Mouse (Mus musculus) heart, embryonic 16.5 days (tissue): ENCODE results near the gene Nfib. TPM values are rescaled to one million over a fixed set of nuclear protein-coding genes. Genes with fewer than 3 reads are reported as not detected.

Experiments
- ATAC-seq: fragments of 200-750 bp; cut with Nextera tagmentation; replicated peaks from 2 replicates; pipeline ENCODE4 v1.8.0; 2017; ENCODE audit warnings: moderate number of reproducible peaks; ENCODE audit not compliant: insufficient read depth, low FRiP score; ENCODE audit errors: extremely low read depth
- H3K27ac ChIP-seq: fragments of 300-500 bp; sonication (generic); 2 replicates; pipeline ENCODE4 v1.5.1; 2014; ENCODE audit warnings: mild to moderate bottlenecking, low read length, control low read depth, moderate library complexity
- H3K27me3 ChIP-seq: fragments of 300-500 bp; sonication (generic); 2 replicates; pipeline ENCODE4 v1.6.1; 2014; ENCODE audit warnings: low read length, mixed read lengths; ENCODE audit not compliant: control insufficient read depth, insufficient read depth
- H3K36me3 ChIP-seq: fragments of 300-500 bp; sonication (generic); 2 replicates; pipeline ENCODE4 v1.6.1; 2014; ENCODE audit not compliant: control insufficient read depth, insufficient read depth
- H3K4me1 ChIP-seq: fragments of 300-500 bp; sonication (generic); 2 replicates; pipeline ENCODE4 v1.6.1; 2014; ENCODE audit warnings: low read length, mixed read lengths; ENCODE audit not compliant: control insufficient read depth, insufficient read depth
- H3K4me2 ChIP-seq: fragments of 300-500 bp; sonication (generic); 2 replicates; pipeline ENCODE4 v1.6.1; 2014; ENCODE audit warnings: low read depth, mild to moderate bottlenecking, control low read depth, low read length
- H3K4me3 ChIP-seq: fragments of 300-500 bp; sonication (generic); 2 replicates; pipeline ENCODE4 v1.5.1; 2014; ENCODE audit warnings: mild to moderate bottlenecking, control low read depth, low read length
- H3K9ac ChIP-seq: fragments of 300-500 bp; sonication (generic); 2 replicates; pipeline ENCODE4 v1.6.1; 2014; ENCODE audit warnings: low read length, control low read depth
- H3K9me3 ChIP-seq: fragments of 300-500 bp; sonication (generic); replicated peaks from 2 replicates; pipeline ENCODE4 v1.6.1; 2016; ENCODE audit warnings: low read length; ENCODE audit not compliant: control insufficient read depth
- WGBS: fragments of 180-500 bp; shearing (Covaris S2); extraction: QIAGEN DNeasy Blood & Tissue Kit; methylation state at CpG from one replicate; pipeline ENCODE4 v1.1.7; 2014; 5-methylcytosine and 5-hydroxymethylcytosine counted together
- polyA plus RNA-seq: library from polyadenylated mRNA; unstranded; fragments of >200 nt; fragmentation: Nextera tagmentation; extraction: Ambion mirVana; gene quantifications from 2 replicates; pipeline ENCODE4 v1.2.1, GENCODE M21; 2015

Gene Nfib
- polyA plus RNA-seq, 1 experiment from 2014 or later, result 56.7 TPM

- Histone ChIP-seq H3K36me3 (no peaks in the 10 kb centered on the region; the same call in 1 of the 2 replicates), H3K9ac (no peak overlapping the region), H3K27me3 (no peaks in the 10 kb centered on the region), H3K4me2 (no peak overlapping the region), H3K27ac (no peak overlapping the region), H3K4me1 (peaks cover 18% of the 10 kb centered on the region), H3K9me3 (no peaks in the 10 kb centered on the region), H3K4me3 (no peak overlapping the region)
- no peak for ATAC-seq
- 79% methylated on average over 3 of the region's 3 CpGs for WGBS
Measured at GRCm38 (mm10) chr4:82543936-82544335, 161.6 kb downstream of the Nfib start.

GRCm38 (mm10) chr4:82543398-82543740, 162.2 kb downstream of the Nfib start:
- 78% methylated on average over 4 of the region's 4 CpGs for WGBS
- Histone ChIP-seq H3K4me3 (no peak overlapping the region), H3K27ac (no peak overlapping the region), H3K9ac (no peak overlapping the region), H3K4me1 (peaks cover 23% of the 10 kb centered on the region), H3K4me2 (no peak overlapping the region), H3K27me3 (no peaks in the 10 kb centered on the region), H3K36me3 (no peaks in the 10 kb centered on the region; the same call in 1 of the 2 replicates), H3K9me3 (no peaks in the 10 kb centered on the region)
- no peak for ATAC-seq

GRCm38 (mm10) chr4:82542656-82543397, 162.7 kb downstream of the Nfib start:
- H3K27me3 ChIP-seq, result no peaks in the 10 kb centered on the region
- 66% methylated on average over 10 of the region's 10 CpGs for WGBS
- no peak overlapping the region for H3K4me2 ChIP-seq
- H3K27ac ChIP-seq, result no peak overlapping the region
- no peak overlapping the region for H3K4me3 ChIP-seq
- H3K9ac ChIP-seq, result no peak overlapping the region
- H3K9me3 ChIP-seq, result no peaks in the 10 kb centered on the region
- ATAC-seq, result no peak
- no peaks in the 10 kb centered on the region; the same call in 1 of the 2 replicates for H3K36me3 ChIP-seq
- H3K4me1 ChIP-seq, result peaks cover 26% of the 10 kb centered on the region

DNA sequence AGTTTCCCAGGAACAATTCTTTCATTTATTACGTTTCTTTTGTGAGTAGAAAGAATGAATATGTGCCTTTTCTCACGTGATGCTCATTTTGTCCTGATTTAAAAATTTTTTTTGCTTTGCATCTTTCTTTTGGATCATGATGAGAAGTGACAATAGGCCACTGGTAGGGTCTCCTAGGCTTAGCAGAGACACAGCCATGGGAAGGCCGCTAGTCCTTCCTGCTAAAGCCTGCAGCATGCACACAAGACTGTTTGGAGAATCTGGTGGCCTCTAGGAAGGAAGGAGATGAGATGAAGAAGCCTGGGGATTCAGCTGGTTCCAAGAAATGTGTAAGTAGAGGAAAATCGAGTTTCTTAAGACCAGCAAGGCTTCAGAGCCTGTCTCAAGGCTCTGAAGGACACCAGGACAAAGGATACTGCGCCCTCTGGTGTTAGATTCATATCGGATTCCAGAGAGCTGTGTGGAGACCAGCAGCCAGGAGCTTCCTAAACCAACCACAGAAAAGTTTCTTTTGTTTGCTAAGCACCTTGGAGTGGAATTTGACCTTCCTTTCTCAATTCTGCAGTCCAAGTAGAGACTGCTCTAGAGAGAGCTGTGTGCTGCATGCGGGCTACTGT, 163.5 kb downstream of the Nfib start:
- Histone ChIP-seq H3K27me3 (no peaks in the 10 kb centered on the region), H3K9me3 (no peaks in the 10 kb centered on the region), H3K4me2 (no peak overlapping the region), H3K9ac (no peak overlapping the region), H3K27ac (peak overlapping the region; percentile 61), H3K4me1 (peaks cover 28% of the 10 kb centered on the region), H3K4me3 (no peak overlapping the region), H3K36me3 (no peaks in the 10 kb centered on the region; the same call in 1 of the 2 replicates)
- 0 out of 2 replicates have a peak, but pooled peaks have one; percentile 71 for ATAC-seq
- 31% methylated on average over 7 of the region's 7 CpGs for WGBS

DNA sequence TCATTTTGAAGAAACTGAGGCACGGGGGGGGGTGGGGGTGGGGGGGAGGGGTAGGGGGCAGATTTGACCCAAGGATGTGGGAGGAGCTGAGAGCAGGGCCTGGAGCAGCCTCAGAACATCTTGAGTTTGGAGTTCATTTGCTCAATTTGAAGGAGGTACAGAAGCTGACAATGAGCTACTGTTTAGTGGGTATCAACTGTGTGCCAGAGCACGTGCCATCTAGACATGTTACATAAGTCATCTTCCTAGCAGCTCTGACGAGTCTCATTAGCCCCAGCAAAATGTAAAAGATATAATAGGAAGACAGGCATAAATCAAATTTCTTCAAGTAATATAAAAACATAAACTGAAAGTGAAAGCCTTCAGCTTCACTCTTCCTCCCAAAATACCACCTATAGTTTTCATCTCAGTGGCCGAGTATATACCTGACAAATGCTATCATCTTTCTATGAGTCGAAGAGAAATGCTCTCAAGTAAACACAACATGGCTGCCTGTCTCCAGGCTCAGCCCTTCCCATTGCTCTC, 165.0 kb downstream of the Nfib start:
- no peak overlapping the region for H3K27ac ChIP-seq
- H3K36me3 ChIP-seq, result no peaks in the 10 kb centered on the region
- H3K27me3 ChIP-seq, result no peaks in the 10 kb centered on the region
- H3K9me3 ChIP-seq, result no peaks in the 10 kb centered on the region
- H3K4me1 ChIP-seq, result peaks cover 42% of the 10 kb centered on the region
- WGBS, result 63% methylated on average over 5 of the region's 5 CpGs
- ATAC-seq, result no peak
- peak overlapping the region; percentile 29; the same call in 1 of the 2 replicates for H3K4me2 ChIP-seq
- H3K9ac ChIP-seq, result no peak overlapping the region
- H3K4me3 ChIP-seq, result no peak overlapping the region

DNA sequence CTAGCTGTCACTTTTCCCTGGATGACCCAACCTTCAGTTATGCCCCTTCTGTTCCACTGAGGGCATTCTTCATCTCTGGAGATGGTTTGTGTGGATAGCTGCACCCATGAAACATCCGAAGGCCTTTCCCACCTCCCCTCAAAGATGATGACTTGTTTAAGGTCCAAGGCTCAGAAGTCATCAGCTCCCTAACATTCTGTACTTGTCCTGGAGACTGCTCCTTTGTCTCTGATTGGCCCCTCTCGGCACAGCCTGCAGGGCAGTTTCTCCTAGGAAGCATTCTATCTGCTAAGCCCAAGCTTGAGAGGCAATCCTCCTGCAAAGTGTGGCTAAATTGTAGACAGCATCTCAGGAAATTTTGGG, 165.5 kb downstream of the Nfib start:
- no peaks in the 10 kb centered on the region for H3K36me3 ChIP-seq
- 63% methylated on average over 2 of the region's 2 CpGs for WGBS
- no peaks in the 10 kb centered on the region for H3K27me3 ChIP-seq
- no peak overlapping the region for H3K4me2 ChIP-seq
- H3K4me3 ChIP-seq, result no peak overlapping the region
- peak overlapping the region; percentile 36; the same call in 1 of the 2 replicates for H3K27ac ChIP-seq
- peaks cover 46% of the 10 kb centered on the region for H3K4me1 ChIP-seq
- ATAC-seq, result no peak
- no peaks in the 10 kb centered on the region for H3K9me3 ChIP-seq
- no peak overlapping the region for H3K9ac ChIP-seq

- Histone ChIP-seq H3K27me3 (no peaks in the 10 kb centered on the region), H3K9me3 (no peaks in the 10 kb centered on the region), H3K4me3 (peak overlapping the region; percentile 5; the same call in 1 of the 2 replicates), H3K27ac (peak overlapping the region; percentile 36), H3K4me2 (peak overlapping the region; percentile 76), H3K36me3 (no peaks in the 10 kb centered on the region), H3K4me1 (peaks cover 51% of the 10 kb centered on the region), H3K9ac (peak overlapping the region; percentile 37)
- no peak for ATAC-seq
- WGBS, result 26% methylated on average over 8 of the region's 8 CpGs
Measured at GRCm38 (mm10) chr4:82539406-82540047, 166.0 kb downstream of the Nfib start.

DNA sequence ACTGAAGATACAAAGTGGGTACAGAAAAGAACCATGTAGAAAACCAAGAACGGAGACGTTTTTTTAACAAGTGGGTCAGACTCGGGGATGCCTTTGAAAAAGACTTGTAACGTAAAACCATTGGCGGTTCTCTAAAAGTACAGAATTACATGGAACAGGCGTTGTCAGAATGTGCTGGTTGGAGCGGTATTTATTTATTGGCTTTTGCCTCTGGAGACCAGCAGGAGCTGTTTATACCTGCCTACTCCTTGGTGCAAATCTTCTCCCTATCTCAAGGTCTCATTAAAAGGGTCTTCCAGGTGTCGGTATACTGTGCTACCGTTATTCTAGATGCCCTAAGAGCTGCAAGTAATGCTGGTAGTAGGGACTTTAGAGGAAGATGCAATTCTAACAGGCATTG, 166.7 kb downstream of the Nfib start:
- ATAC-seq, result no peak
- Histone ChIP-seq H3K4me2 (peak overlapping the region; percentile 76), H3K27ac (peak overlapping the region; percentile 67), H3K27me3 (no peaks in the 10 kb centered on the region), H3K4me3 (peak overlapping the region; percentile 59), H3K9me3 (no peaks in the 10 kb centered on the region), H3K36me3 (no peaks in the 10 kb centered on the region), H3K4me1 (peaks cover 58% of the 10 kb centered on the region), H3K9ac (peak overlapping the region; percentile 77)
- WGBS, result 18% methylated on average over 9 of the region's 9 CpGs
